Mouse (Mus musculus) kidney, embryonic 15.5 days (tissue): ENCODE measurements at regions not wholly inside any gene's neighbourhood (a gene's known extent, or its start where the extent isn't known, plus 50 kb on each side); places are given as distances from the start of the nearest gene placed in this dataset. TPM values are rescaled to one million over a fixed set of nuclear protein-coding genes. Genes with fewer than 3 reads are reported as not detected.

Source experiments
- ATAC-seq: fragments of 200-750 bp; cut with Nextera tagmentation; replicated peaks from 2 replicates; pipeline ENCODE4 v1.8.0; 2017; ENCODE audit warnings: moderate TSS enrichment; ENCODE audit not compliant: low FRiP score
- H3K27ac ChIP-seq: fragments of 300-500 bp; sonication (generic); 2 replicates; pipeline ENCODE4 v1.5.1; 2015; ENCODE audit warnings: mild to moderate bottlenecking, inconsistent platforms
- H3K27me3 ChIP-seq: fragments of 300-500 bp; sonication (generic); 2 replicates; pipeline ENCODE4 v1.6.1; 2015; ENCODE audit warnings: inconsistent platforms
- H3K36me3 ChIP-seq: fragments of 300-500 bp; sonication (generic); 2 replicates; pipeline ENCODE4 v1.6.1; 2015; ENCODE audit warnings: inconsistent platforms
- H3K4me1 ChIP-seq: fragments of 300-500 bp; sonication (generic); 2 replicates; pipeline ENCODE4 v1.6.1; 2015; ENCODE audit warnings: inconsistent platforms
- H3K4me2 ChIP-seq: fragments of 300-500 bp; sonication (generic); 2 replicates; pipeline ENCODE4 v1.6.1; 2015; ENCODE audit warnings: moderate library complexity, mild to moderate bottlenecking, inconsistent platforms
- H3K4me3 ChIP-seq: fragments of 300-500 bp; sonication (generic); replicated peaks from 2 replicates; pipeline ENCODE4 v1.5.1; 2015; ENCODE audit warnings: mild to moderate bottlenecking, inconsistent platforms
- H3K9ac ChIP-seq: fragments of 300-500 bp; sonication (generic); 2 replicates; pipeline ENCODE4 v1.6.1; 2015; ENCODE audit warnings: mild to moderate bottlenecking, inconsistent platforms
- H3K9me3 ChIP-seq: fragments of 300-500 bp; sonication (generic); replicated peaks from 2 replicates; pipeline ENCODE4 v1.6.1; 2016; ENCODE audit warnings: inconsistent platforms
- WGBS: fragments of 180-500 bp; shearing (Covaris S2); methylation state at CpG from one replicate; pipeline ENCODE4 v1.1.7; 2015; ENCODE audit warnings: mixed read lengths; 5-methylcytosine and 5-hydroxymethylcytosine counted together
- microRNA-seq: library from miRNA; unstranded; fragments of <30 nt; microRNA quantifications from one replicate; pipeline ENCODE4, GENCODE M21; 2016

DNA sequence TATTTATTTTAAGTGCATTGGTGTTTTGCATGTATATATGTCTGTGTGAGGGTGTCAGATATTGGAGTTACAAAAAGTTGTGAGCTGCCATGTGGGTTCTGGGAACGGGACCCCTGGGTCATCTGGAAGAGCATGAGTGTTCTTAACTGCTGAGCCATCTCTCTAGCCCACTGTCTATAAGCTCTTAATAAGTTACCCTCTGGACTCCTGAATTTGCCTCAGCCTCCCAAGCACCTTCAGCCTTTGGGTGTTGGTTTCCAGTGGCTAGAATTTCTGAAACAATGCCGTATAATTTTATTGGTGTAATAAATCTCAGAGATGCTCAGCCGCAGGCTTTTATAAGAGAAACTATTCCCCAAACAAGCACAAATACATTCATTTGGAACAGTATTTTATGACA lies 75.0 kb downstream of the Nat3 start:
- Histone ChIP-seq H3K27me3 (no peaks in the 10 kb centered on the region), H3K9ac (no peak overlapping the region), H3K4me1 (no peaks in the 10 kb centered on the region), H3K4me3 (no peak overlapping the region), H3K27ac (no peak overlapping the region), H3K36me3 (no peaks in the 10 kb centered on the region), H3K4me2 (no peak overlapping the region), H3K9me3 (no peaks in the 10 kb centered on the region)
- 0 out of 2 replicates have a peak, but pooled peaks have one; percentile 52 for ATAC-seq
- WGBS: 27% methylated on average over 3 of the region's 3 CpGs

DNA sequence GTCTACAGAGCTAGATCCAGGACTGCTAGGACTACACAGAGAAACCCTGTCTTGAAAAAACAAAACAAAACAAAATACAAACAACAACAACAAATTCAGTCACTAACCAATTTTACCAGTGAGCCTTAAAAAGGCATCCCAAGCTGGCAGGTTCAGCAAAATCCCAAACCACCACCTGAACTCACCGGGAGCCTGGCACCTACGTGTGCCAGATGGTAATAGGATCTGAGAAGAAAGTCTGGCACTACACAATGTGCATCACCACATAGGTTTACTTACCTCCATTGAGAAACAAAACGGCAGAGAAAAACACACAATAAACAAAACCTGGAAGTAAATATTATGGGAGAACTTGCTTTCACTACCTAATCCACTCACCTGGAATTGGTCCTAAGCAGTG lies 98.6 kb downstream of the Nat3 start:
- no peak overlapping the region for H3K9ac ChIP-seq
- no peaks in the 10 kb centered on the region for H3K27me3 ChIP-seq
- no peak overlapping the region for H3K4me2 ChIP-seq
- no peaks in the 10 kb centered on the region for H3K4me1 ChIP-seq
- no peak overlapping the region for H3K4me3 ChIP-seq
- no peak overlapping the region for H3K27ac ChIP-seq
- ATAC-seq: no peak
- 86% methylated on average over 3 of the region's 3 CpGs for WGBS
- no peaks in the 10 kb centered on the region for H3K36me3 ChIP-seq
- H3K9me3 ChIP-seq: no peaks in the 10 kb centered on the region

DNA sequence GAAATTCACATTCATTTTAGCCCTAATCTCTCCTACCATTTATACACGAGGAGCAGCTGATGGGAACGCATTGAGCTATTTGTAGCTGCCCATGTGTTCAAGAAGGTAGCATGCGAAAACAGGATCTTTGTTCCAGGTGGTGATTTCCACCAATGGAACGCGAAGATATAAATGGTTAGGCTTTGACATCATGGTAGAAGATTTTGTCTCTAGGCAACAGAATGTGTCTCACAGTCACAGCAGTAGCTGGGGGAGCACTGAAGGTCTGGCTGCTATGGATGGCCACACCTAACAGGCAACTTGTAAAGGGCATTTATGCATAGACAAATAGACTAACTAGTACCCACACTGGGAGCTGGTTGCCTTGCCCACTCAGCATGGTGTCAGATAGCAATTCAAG lies 108.0 kb downstream of the Nat3 start:
- WGBS: 91% methylated on average over 5 of the region's 5 CpGs

DNA sequence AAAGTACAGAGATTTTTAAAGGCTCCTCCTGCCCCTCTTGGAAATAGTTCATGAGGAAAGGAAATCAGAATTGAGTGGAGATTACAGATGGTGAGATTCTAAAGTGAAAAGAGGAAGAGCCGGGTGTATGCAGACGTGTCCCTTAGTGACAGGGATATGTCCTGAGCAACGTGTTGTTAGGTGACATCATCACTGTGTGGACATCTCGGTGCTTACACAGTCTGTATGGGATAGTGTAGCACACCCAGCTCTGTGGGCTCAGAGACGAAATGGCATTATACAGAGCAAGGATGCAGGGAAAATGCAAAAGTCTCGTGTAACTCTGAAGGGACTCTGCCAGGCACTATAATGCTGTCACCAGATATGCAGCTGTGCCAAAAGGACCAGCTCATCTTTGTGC lies 108.6 kb downstream of the Nat3 start:
- H3K9ac ChIP-seq: no peak overlapping the region
- no peak overlapping the region for H3K4me3 ChIP-seq
- no peaks in the 10 kb centered on the region for H3K9me3 ChIP-seq
- 81% methylated on average over 6 of the region's 6 CpGs for WGBS
- no peaks in the 10 kb centered on the region for H3K27me3 ChIP-seq
- H3K4me2 ChIP-seq: no peak overlapping the region
- no peak for ATAC-seq
- H3K36me3 ChIP-seq: no peaks in the 10 kb centered on the region
- H3K27ac ChIP-seq: no peak overlapping the region
- no peaks in the 10 kb centered on the region for H3K4me1 ChIP-seq

More for the DNA sequence above, 108.0 kb downstream of the Nat3 start:
- Histone ChIP-seq H3K4me1 (no peaks in the 10 kb centered on the region), H3K4me3 (no peak overlapping the region), H3K27me3 (no peaks in the 10 kb centered on the region), H3K9me3 (no peaks in the 10 kb centered on the region), H3K36me3 (no peaks in the 10 kb centered on the region), H3K9ac (no peak overlapping the region), H3K27ac (no peak overlapping the region), H3K4me2 (no peak overlapping the region)
- no peak for ATAC-seq

Small RNAs in the stretch of these regions (microRNA-seq; reads per million reads assigned to microRNA genes)
- gene Gm44391: not detected
